Mouse (Mus musculus) hindbrain, embryonic 13.5 days (tissue): ENCODE results near the gene Tmem30a. TPM values are rescaled to one million over a fixed set of nuclear protein-coding genes. Genes with fewer than 3 reads are reported as not detected.

Experiments
- ATAC-seq: fragments of 200-750 bp; cut with Nextera tagmentation; 2 replicates; pipeline ENCODE4 v1.8.0; 2017; ENCODE audit warnings: moderate TSS enrichment; ENCODE audit not compliant: low FRiP score
- H3K27ac ChIP-seq: fragments of 300-500 bp; sonication (generic); 2 replicates; pipeline ENCODE4 v1.5.1; 2015; ENCODE audit warnings: inconsistent platforms, mild to moderate bottlenecking, moderate library complexity
- H3K27me3 ChIP-seq: fragments of 300-500 bp; sonication (generic); 2 replicates; pipeline ENCODE4 v1.6.1; 2015; ENCODE audit warnings: mild to moderate bottlenecking, inconsistent platforms
- H3K36me3 ChIP-seq: fragments of 300-500 bp; sonication (generic); 2 replicates; pipeline ENCODE4 v1.6.1; 2015; ENCODE audit warnings: mild to moderate bottlenecking, inconsistent platforms
- H3K4me1 ChIP-seq: fragments of 300-500 bp; sonication (generic); replicated peaks from 2 replicates; pipeline ENCODE4 v1.6.1; 2015; ENCODE audit warnings: inconsistent platforms
- H3K4me2 ChIP-seq: fragments of 300-500 bp; sonication (generic); 2 replicates; pipeline ENCODE4 v1.6.1; 2015; ENCODE audit warnings: inconsistent platforms, mild to moderate bottlenecking, moderate library complexity
- H3K4me3 ChIP-seq: fragments of 300-500 bp; sonication (generic); 2 replicates; pipeline ENCODE4 v1.5.1; 2015; ENCODE audit warnings: mild to moderate bottlenecking, inconsistent platforms
- H3K9ac ChIP-seq: fragments of 300-500 bp; sonication (generic); 2 replicates; pipeline ENCODE4 v1.6.1; 2015; ENCODE audit warnings: mild to moderate bottlenecking, inconsistent platforms
- H3K9me3 ChIP-seq: fragments of 300-500 bp; sonication (generic); 2 replicates; pipeline ENCODE4 v1.6.1; 2016; ENCODE audit warnings: inconsistent platforms
- WGBS: fragments of 180-500 bp; shearing (Covaris S2); methylation state at CpG from one replicate; pipeline ENCODE4 v1.1.7; 2015; 5-methylcytosine and 5-hydroxymethylcytosine counted together
- polyA plus RNA-seq: library from polyadenylated mRNA; unstranded; fragments of >200 nt; fragmentation: Nextera tagmentation; extraction: Ambion mirVana; gene quantifications from 2 replicates; pipeline ENCODE4 v1.2.1, GENCODE M21; 2015

The Tmem30a gene
- polyA plus RNA-seq, 1 experiment from 2014 or later: 112 TPM

- Histone ChIP-seq H3K4me1 (peaks cover 26% of the 10 kb centered on the region), H3K4me2 (no peak overlapping the region), H3K36me3 (no peaks in the 10 kb centered on the region), H3K27me3 (no peaks in the 10 kb centered on the region), H3K9ac (no peak overlapping the region), H3K27ac (no peak overlapping the region), H3K9me3 (no peaks in the 10 kb centered on the region), H3K4me3 (no peak overlapping the region)
- no peak for ATAC-seq
- WGBS: 54% methylated on average over 3 of the region's 3 CpGs
These were observed 8.9 kb downstream of the Tmem30a start for GRCm38 (mm10) chr9:79784439-79784838.

- Histone ChIP-seq H3K9ac (no peak overlapping the region), H3K9me3 (no peaks in the 10 kb centered on the region), H3K4me2 (no peak overlapping the region), H3K4me1 (peaks cover 5% of the 10 kb centered on the region), H3K4me3 (no peak overlapping the region), H3K36me3 (peaks cover 7% of the 10 kb centered on the region; the same call in 1 of the 2 replicates), H3K27me3 (no peaks in the 10 kb centered on the region), H3K27ac (no peak overlapping the region)
- WGBS: 78% methylated on average over 2 of the region's 2 CpGs
- ATAC-seq: no peak
These were observed 14.0 kb downstream of the Tmem30a start for GRCm38 (mm10) chr9:79779354-79779753.

DNA sequence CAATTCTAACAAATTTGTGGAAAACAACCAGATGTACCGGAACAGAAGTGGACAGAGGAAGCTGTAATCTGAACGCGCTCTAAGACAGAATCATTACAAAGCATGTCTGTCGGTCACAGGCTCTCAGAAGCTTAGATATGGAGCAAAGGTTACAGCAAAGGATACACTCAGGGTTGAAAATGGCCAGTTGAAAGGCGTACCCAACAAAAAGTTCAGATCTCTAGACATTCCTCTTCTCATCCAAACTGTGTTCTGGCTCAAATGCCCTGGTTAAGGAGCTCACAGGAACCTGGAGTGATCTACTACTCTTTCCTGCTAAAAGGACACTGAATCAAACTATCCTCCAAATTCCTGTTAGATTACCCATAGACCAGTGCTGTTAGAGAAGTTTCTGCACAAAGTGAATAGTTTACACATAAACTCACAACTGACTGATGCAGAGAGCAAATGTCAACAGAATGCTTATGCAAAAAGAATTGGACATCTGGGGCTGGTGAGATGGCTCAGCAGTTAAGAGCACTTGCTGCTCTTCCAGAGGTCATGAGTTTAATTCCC, 26.2 kb downstream of the Tmem30a start:
- WGBS: 95% methylated on average over 5 of the region's 5 CpGs
- H3K27ac ChIP-seq: no peak overlapping the region
- no peak for ATAC-seq
- H3K36me3 ChIP-seq: peaks cover 7% of the 10 kb centered on the region; the same call in 1 of the 2 replicates
- H3K27me3 ChIP-seq: no peaks in the 10 kb centered on the region
- H3K4me3 ChIP-seq: no peak overlapping the region
- H3K9me3 ChIP-seq: no peaks in the 10 kb centered on the region
- no peak overlapping the region for H3K4me2 ChIP-seq
- H3K9ac ChIP-seq: no peak overlapping the region
- no peaks in the 10 kb centered on the region for H3K4me1 ChIP-seq

DNA sequence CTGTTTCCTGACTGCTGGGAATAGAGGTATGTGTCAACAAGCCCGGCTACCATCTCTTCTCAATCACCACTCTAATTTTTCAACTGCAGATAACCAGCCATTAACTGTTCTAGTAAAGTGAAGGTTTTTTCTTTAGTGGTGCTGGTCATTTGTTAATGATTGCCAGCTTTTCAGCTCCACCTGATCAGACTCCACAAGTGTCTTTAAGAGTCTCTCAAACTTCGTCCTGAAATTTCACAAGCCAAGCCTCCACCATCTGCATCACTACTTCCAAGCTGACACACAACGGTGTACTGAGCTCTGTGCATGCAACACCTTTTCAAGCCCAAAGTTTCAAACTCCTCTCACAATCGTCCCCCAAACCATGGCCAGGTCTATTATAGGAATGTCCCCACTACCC, 28.0 kb downstream of the Tmem30a start:
- H3K4me1 ChIP-seq: peaks cover 2% of the 10 kb centered on the region; the same call in 1 of the 2 replicates
- peaks cover 1% of the 10 kb centered on the region; the same call in 1 of the 2 replicates for H3K36me3 ChIP-seq
- WGBS: 89% methylated on average over 4 of the region's 4 CpGs
- H3K4me3 ChIP-seq: no peak overlapping the region
- no peak for ATAC-seq
- no peak overlapping the region for H3K9ac ChIP-seq
- no peaks in the 10 kb centered on the region for H3K9me3 ChIP-seq
- H3K27ac ChIP-seq: no peak overlapping the region
- no peak overlapping the region for H3K4me2 ChIP-seq
- no peaks in the 10 kb centered on the region for H3K27me3 ChIP-seq

GRCm38 (mm10) chr9:79762519-79762918, 30.8 kb downstream of the Tmem30a start:
- H3K9me3 ChIP-seq: no peaks in the 10 kb centered on the region
- H3K27ac ChIP-seq: no peak overlapping the region
- peaks cover 18% of the 10 kb centered on the region for H3K4me1 ChIP-seq
- H3K4me2 ChIP-seq: no peak overlapping the region
- WGBS: 85% methylated on average over 6 of the region's 6 CpGs
- H3K27me3 ChIP-seq: no peaks in the 10 kb centered on the region
- ATAC-seq: no peak
- H3K36me3 ChIP-seq: no peaks in the 10 kb centered on the region
- H3K9ac ChIP-seq: no peak overlapping the region
- no peak overlapping the region for H3K4me3 ChIP-seq

DNA sequence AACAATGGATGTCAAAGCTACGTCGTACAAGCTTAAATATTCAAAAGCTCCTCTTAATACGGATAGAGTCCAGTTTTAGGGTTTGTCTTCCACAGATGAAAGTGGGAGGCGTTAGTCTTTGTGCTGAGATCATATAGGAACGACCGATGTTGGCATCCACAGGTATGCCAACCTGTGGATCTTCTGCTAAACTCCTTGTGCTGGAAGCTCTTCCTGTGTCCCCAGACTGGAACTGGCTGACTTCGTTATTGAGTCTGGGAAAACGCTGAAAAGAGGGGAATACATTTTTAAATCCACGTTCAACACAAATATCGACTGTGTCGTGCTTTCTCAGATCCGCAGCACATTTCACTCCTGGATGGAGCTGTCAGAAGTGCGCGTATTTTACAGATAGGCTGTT, 33.2 kb downstream of the Tmem30a start:
- Histone ChIP-seq H3K4me3 (peak overlapping the region; percentile 86), H3K9ac (peak overlapping the region; percentile 90), H3K36me3 (peaks cover 9% of the 10 kb centered on the region), H3K27ac (peak overlapping the region; percentile 83), H3K4me1 (peaks cover 22% of the 10 kb centered on the region), H3K4me2 (peak overlapping the region; percentile 69), H3K9me3 (no peaks in the 10 kb centered on the region), H3K27me3 (no peaks in the 10 kb centered on the region)
- ATAC-seq: peak; percentile 57; the same call in 1 of the 2 replicates
- WGBS: 8% methylated on average over 14 of the region's 14 CpGs

- WGBS: under 1% methylated on average over 49 of the region's 49 CpGs
These were observed 33.8 kb downstream of the Tmem30a start, which contains the start of gene Cox7a2 for GRCm38 (mm10) chr9:79759385-79760005. Cox7a2 (minus strand) TSS chr9:79759878.

GRCm38 (mm10) chr9:79755311-79755710, 38.0 kb downstream of the Tmem30a start:
- WGBS: 94% methylated on average over 4 of the region's 4 CpGs

More at GRCm38 (mm10) chr9:79759385-79760005, 33.8 kb downstream of the Tmem30a start, which contains the start of gene Cox7a2:
- Histone ChIP-seq H3K4me1 (peaks cover 22% of the 10 kb centered on the region), H3K9ac (peak within 1 kb of the TSS; percentile 90), H3K27me3 (no peaks in the 10 kb centered on the region), H3K9me3 (no peaks in the 10 kb centered on the region), H3K36me3 (peaks cover 12% of the 10 kb centered on the region), H3K27ac (peak within 1 kb of the TSS; percentile 83), H3K4me3 (peak within 1 kb of the TSS; percentile 86), H3K4me2 (peak within 1 kb of the TSS; percentile 69)
- peak; percentile 99 for ATAC-seq

DNA sequence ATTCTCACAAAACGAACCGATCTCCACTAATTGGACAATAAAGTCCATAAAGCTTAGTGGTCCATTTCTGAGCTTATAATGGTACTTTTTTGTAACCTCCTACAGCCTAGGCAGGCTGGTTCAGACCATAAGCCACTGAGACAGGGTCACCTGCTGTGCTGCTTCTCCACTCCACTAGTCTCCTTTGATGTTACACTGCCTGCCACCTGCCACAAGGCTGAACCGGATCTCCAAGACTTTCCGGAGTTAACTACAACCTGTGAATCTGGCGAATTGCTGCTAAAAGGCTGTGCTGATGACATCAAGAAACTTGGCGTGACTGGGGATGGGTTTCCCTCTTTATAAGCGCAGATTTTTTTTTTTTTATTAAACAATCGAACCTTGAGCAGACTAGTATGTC, 41.5 kb downstream of the Tmem30a start:
- H3K4me3 ChIP-seq: no peak overlapping the region
- no peak overlapping the region for H3K27ac ChIP-seq
- H3K9ac ChIP-seq: no peak overlapping the region
- no peak for ATAC-seq
- H3K4me1 ChIP-seq: no peaks in the 10 kb centered on the region
- 89% methylated on average over 8 of the region's 8 CpGs for WGBS
- no peaks in the 10 kb centered on the region for H3K9me3 ChIP-seq
- H3K36me3 ChIP-seq: peaks cover 38% of the 10 kb centered on the region
- H3K4me2 ChIP-seq: no peak overlapping the region
- H3K27me3 ChIP-seq: no peaks in the 10 kb centered on the region

More at GRCm38 (mm10) chr9:79755311-79755710, 38.0 kb downstream of the Tmem30a start:
- H3K4me3 ChIP-seq: no peak overlapping the region
- no peak for ATAC-seq
- H3K4me1 ChIP-seq: peaks cover 20% of the 10 kb centered on the region
- H3K9ac ChIP-seq: no peak overlapping the region
- no peaks in the 10 kb centered on the region for H3K27me3 ChIP-seq
- peaks cover 32% of the 10 kb centered on the region for H3K36me3 ChIP-seq
- H3K4me2 ChIP-seq: no peak overlapping the region
- no peak overlapping the region for H3K27ac ChIP-seq
- no peaks in the 10 kb centered on the region for H3K9me3 ChIP-seq

DNA sequence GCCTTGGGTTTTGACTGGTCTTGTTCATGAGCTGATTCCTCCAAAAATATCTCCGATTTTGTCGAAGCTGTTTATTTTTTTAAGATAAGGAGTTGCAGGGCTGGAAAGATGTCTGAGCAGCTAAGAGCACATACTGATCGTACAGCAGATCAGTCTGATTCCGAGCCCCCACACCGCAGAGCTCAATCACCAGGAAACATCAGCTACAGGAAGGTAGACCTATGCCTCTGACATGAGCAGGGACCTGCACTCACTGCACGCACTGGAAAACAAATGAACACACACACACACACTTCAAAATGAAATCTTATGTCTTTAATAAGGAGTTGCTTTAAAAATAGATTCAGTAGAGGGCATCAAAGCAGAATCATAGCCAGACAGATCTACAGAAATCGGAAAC, 42.6 kb downstream of the Tmem30a start:
- Histone ChIP-seq H3K9ac (no peak overlapping the region), H3K27ac (no peak overlapping the region), H3K36me3 (peaks cover 34% of the 10 kb centered on the region), H3K4me2 (no peak overlapping the region), H3K4me3 (no peak overlapping the region), H3K27me3 (no peaks in the 10 kb centered on the region), H3K4me1 (no peaks in the 10 kb centered on the region), H3K9me3 (no peaks in the 10 kb centered on the region)
- WGBS: 91% methylated on average over 7 of the region's 7 CpGs
- no peak for ATAC-seq

GRCm38 (mm10) chr9:79745036-79745435, 48.3 kb downstream of the Tmem30a start:
- ATAC-seq: no peak
- H3K9ac ChIP-seq: no peak overlapping the region
- no peaks in the 10 kb centered on the region for H3K4me1 ChIP-seq
- no peaks in the 10 kb centered on the region for H3K27me3 ChIP-seq
- no peak overlapping the region for H3K4me2 ChIP-seq
- 52% methylated on average over 4 of the region's 4 CpGs for whole genome bisulfite sequencing
- no peaks in the 10 kb centered on the region for H3K9me3 ChIP-seq
- no peak overlapping the region for H3K27ac ChIP-seq
- 0 out of 2 replicates have a peak, but pooled peaks cover 6% of the 10 kb centered on the region for H3K36me3 ChIP-seq
- no peak overlapping the region for H3K4me3 ChIP-seq

- H3K4me3 ChIP-seq: no peak overlapping the region
- H3K4me1 ChIP-seq: no peaks in the 10 kb centered on the region
- H3K9ac ChIP-seq: no peak overlapping the region
- H3K4me2 ChIP-seq: no peak overlapping the region
- no peak for ATAC-seq
- no peaks in the 10 kb centered on the region for H3K9me3 ChIP-seq
- WGBS: 90% methylated on average over 6 of the region's 6 CpGs
- H3K36me3 ChIP-seq: no peaks in the 10 kb centered on the region
- H3K27ac ChIP-seq: no peak overlapping the region
- no peaks in the 10 kb centered on the region for H3K27me3 ChIP-seq
These were observed 57.7 kb downstream of the Tmem30a start for GRCm38 (mm10) chr9:79735608-79736007.

DNA sequence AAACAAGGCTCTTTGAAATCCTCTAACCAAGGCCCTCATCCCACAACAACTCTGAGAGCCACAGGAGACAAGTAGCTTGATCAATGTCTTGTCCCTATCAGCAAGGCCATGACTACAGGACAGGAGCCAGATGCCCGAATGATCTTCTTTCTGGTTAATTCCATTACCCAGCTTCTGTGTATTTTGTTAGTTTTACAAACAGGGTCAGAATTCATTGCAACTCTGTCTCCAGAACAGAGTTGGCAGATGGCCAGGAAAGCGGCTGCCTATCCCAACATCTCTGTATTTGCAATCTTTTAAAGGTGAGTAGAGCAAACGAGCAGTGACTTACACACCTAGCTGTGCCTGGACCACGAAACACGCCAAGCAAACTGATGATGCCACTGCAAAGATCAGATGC, 63.0 kb downstream of the Tmem30a start:
- no peak overlapping the region for H3K4me3 ChIP-seq
- no peak overlapping the region for H3K9ac ChIP-seq
- ATAC-seq: no peak
- no peaks in the 10 kb centered on the region for H3K4me1 ChIP-seq
- no peak overlapping the region for H3K4me2 ChIP-seq
- no peaks in the 10 kb centered on the region for H3K36me3 ChIP-seq
- H3K9me3 ChIP-seq: no peaks in the 10 kb centered on the region
- 85% methylated on average over 5 of the region's 5 CpGs for WGBS
- no peaks in the 10 kb centered on the region for H3K27me3 ChIP-seq
- no peak overlapping the region for H3K27ac ChIP-seq
